Mouse (Mus musculus) ES-E14 (cell line): ENCODE measurements around the gene Arhgap31. TPM values are rescaled to one million over a fixed set of nuclear protein-coding genes. Genes with fewer than 3 reads are reported as not detected.
"Not testable (repeated sequence)": the region's sequence is repeated elsewhere in the genome, so short reads cannot be mapped to it uniquely, and the experiment has no call there.

Experiments
- DNase-seq: peaks from one replicate; pipeline ENCODE4 v3.0.0-alpha.2; 2013; ENCODE audit warnings: low read depth, low spot score
- H3K27ac ChIP-seq: 2 replicates; pipeline ENCODE4 v1.5.1; 2012; ENCODE audit warnings: low read depth, mild to moderate bottlenecking, low read length, moderate library complexity, mixed read lengths; ENCODE audit not compliant: poor library complexity, insufficient read depth, severe bottlenecking
- H3K36me3 ChIP-seq: 2 replicates; pipeline ENCODE4 v1.6.1; 2012; ENCODE audit warnings: mild to moderate bottlenecking, low read length, moderate library complexity, mixed read lengths; ENCODE audit not compliant: control insufficient read depth, poor library complexity, insufficient read depth, severe bottlenecking
- H3K4me1 ChIP-seq, 2 experiments: fragments of 150-350 bp in 1 of 2; sonication (generic) in 1 of 2; 2 replicates each; pipeline ENCODE4 v1.6.1; 2012; ENCODE audit warnings: low read length in 2 of 2, mild to moderate bottlenecking in 1 of 2, mixed read lengths in 1 of 2; ENCODE audit not compliant: control insufficient read depth in 2 of 2, insufficient read depth in 2 of 2, poor library complexity in 1 of 2
- H3K4me3 ChIP-seq, 2 experiments: fragments of 150-350 bp in 1 of 2; sonication (generic) in 1 of 2; 2 replicates each; pipeline ENCODE4 v1.5.1; 2012; ENCODE audit warnings: low read length in 2 of 2, low read depth in 1 of 2, mild to moderate bottlenecking in 1 of 2, mixed read lengths in 1 of 2; ENCODE audit not compliant: insufficient read depth in 1 of 2, poor library complexity in 1 of 2, severe bottlenecking in 1 of 2
- H3K9ac ChIP-seq: 2 replicates; pipeline ENCODE4 v1.6.1; 2012; ENCODE audit warnings: low read depth, mild to moderate bottlenecking, low read length, mixed read lengths; ENCODE audit not compliant: poor library complexity, insufficient read depth, severe bottlenecking
- H3K9me3 ChIP-seq: fragments of 150-350 bp; sonication (generic); 2 replicates; pipeline ENCODE4 v1.6.1; 2012; ENCODE audit warnings: low read depth, mild to moderate bottlenecking, low read length; ENCODE audit not compliant: control insufficient read depth, insufficient read depth
- CHD2 ChIP-seq: IDR thresholded peaks from 2 replicates; pipeline ENCODE4 v1.6.1; 2014; ENCODE audit warnings: mild to moderate bottlenecking, low read depth, low read length, inconsistent platforms
- HCFC1 ChIP-seq: IDR thresholded peaks from 2 replicates; pipeline ENCODE4 v1.6.1; 2012; ENCODE audit warnings: low read length, inconsistent platforms, borderline replicate concordance; ENCODE audit not compliant: insufficient read depth
- MAFK ChIP-seq: IDR thresholded peaks from 2 replicates; pipeline ENCODE4 v1.6.1; 2014; ENCODE audit warnings: mild to moderate bottlenecking, low read depth, low read length, inconsistent platforms; ENCODE audit not compliant: insufficient read depth
- ZC3H11A ChIP-seq: IDR thresholded peaks from 2 replicates; pipeline ENCODE4 v1.6.1; 2012; ENCODE audit warnings: low read depth, mild to moderate bottlenecking, inconsistent platforms, low read length, borderline replicate concordance
- ZNF384 ChIP-seq: IDR thresholded peaks from 2 replicates; pipeline ENCODE4 v1.6.1; 2012; ENCODE audit warnings: low read depth, low read length, inconsistent platforms
- in situ Hi-C, 2 experiments: fragments of 600-800 bp; cut with MboI; formaldehyde crosslinking; loops; one replicate each; pipeline ENCODE4 v1.15.1; 2025; ENCODE audit warnings: low sequenced_read_pairs in 2 of 2, inconsistent platforms in 1 of 2; ENCODE audit not compliant: unreplicated experiment in 2 of 2
- total RNA-seq: library from RNA; depleted of rRNA; stranded (reverse); fragments of 300-350 nt; gene quantifications from 2 replicates; pipeline ENCODE4 v1.2.3, GENCODE M21; 2012

Arhgap31 gene
- total RNA-seq, 1 experiment: 1.0 TPM

GRCm38 (mm10) chr16:38678853-38679252, 34.2 kb downstream of the Arhgap31 start:
- Histone ChIP-seq H3K4me3 (no peak overlapping the region), H3K27ac (no peak overlapping the region), H3K9ac (no peak overlapping the region), H3K36me3 (no peaks in the 10 kb centered on the region), H3K9me3 (no peaks in the 10 kb centered on the region), H3K4me1 (peaks cover 0 to 2% of the 10 kb centered on the region in 2 experiments; a peak in 1 of 4 replicates)
- in situ Hi-C loops: no loop called here
- TF ChIP-seq ZC3H11A (no peak), MAFK (no peak), CHD2 (no peak), HCFC1 (no peak), ZNF384 (no peak)
- no peak for DNase-seq

DNA sequence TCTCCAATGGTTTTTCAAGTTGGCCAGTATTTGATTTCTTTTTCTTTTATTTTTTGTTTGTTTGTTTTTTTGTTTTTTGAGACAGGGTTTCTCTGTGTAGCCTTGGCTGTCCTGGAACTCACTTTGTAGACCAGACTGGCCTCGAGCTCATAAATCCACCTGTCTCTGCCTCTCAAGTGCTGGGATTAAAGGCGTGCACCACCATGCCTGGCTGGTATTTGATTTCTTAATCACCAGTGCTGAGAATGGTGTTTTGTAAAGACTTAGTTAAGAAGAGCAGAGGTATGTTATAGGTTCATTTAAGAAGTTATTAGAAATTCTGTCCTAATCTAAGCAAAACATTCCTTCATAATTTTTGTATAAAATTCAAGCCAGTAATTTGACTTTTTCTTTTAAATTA, 35.1 kb downstream of the Arhgap31 start:
- H3K9me3 ChIP-seq, H3K9ac ChIP-seq, H3K36me3 ChIP-seq, in situ Hi-C loops, H3K4me1 ChIP-seq, DNase-seq, H3K27ac ChIP-seq, H3K4me3 ChIP-seq: not testable (repeated sequence)

GRCm38 (mm10) chr16:38677171-38677570, 35.9 kb downstream of the Arhgap31 start:
- Histone ChIP-seq H3K9me3 (no peaks in the 10 kb centered on the region), H3K4me3 (no peak overlapping the region), H3K9ac (no peak overlapping the region), H3K27ac (no peak overlapping the region), H3K36me3 (no peaks in the 10 kb centered on the region), H3K4me1 (peaks cover 0 to 2% of the 10 kb centered on the region in 2 experiments; a peak in 1 of 4 replicates)
- TF ChIP-seq HCFC1 (no peak), MAFK (no peak), ZNF384 (no peak), CHD2 (no peak), ZC3H11A (no peak)
- in situ Hi-C loops: no loop called here
- no peak for DNase-seq

DNA sequence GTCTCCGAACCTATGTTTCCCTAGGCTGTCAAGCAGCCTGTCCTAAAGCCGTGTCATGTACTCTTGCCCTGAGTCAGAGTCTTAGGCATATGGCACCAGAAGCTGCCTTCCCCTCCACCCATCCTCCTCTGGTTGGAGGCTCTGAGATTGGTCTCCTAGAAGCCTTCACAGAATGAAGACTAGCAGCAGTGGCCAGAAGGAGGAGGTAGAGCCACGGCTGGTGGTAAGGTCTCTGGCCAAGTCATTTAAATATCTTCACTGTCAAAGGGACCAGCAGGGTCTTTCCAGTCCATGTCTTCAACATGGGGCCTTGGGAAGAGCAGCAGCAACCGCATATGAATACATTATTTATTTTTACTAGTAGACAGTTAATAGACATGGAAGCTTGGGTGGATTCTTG, 36.4 kb downstream of the Arhgap31 start:
- no peak for DNase-seq
- Histone ChIP-seq H3K9me3 (no peaks in the 10 kb centered on the region), H3K27ac (no peak overlapping the region), H3K9ac (no peak overlapping the region), H3K4me3 (no peak overlapping the region), H3K4me1 (peaks cover 0 to 2% of the 10 kb centered on the region in 2 experiments; a peak in 1 of 4 replicates), H3K36me3 (no peaks in the 10 kb centered on the region)
- TF ChIP-seq MAFK: no peak
- no peak for TF ChIP-seq CHD2
- no peak for TF ChIP-seq ZC3H11A
- no peak for TF ChIP-seq HCFC1
- TF ChIP-seq ZNF384: no peak
- in situ Hi-C loops: no loop called here

- H3K9me3 ChIP-seq: no peaks in the 10 kb centered on the region
- TF ChIP-seq HCFC1 (no peak), CHD2 (no peak), ZNF384 (no peak), ZC3H11A (no peak), MAFK (no peak)
- H3K4me1 ChIP-seq: peaks cover 0 to 2% of the 10 kb centered on the region in 2 experiments; a peak in 1 of 4 replicates
- no peaks in the 10 kb centered on the region for H3K36me3 ChIP-seq
- no peak overlapping the region for H3K9ac ChIP-seq
- no peak for DNase-seq
- in situ Hi-C loops: no loop called here
- H3K27ac ChIP-seq: no peak overlapping the region
- H3K4me3 ChIP-seq: no peak overlapping the region
Measured at GRCm38 (mm10) chr16:38675600-38676335, 37.3 kb downstream of the Arhgap31 start.
